Mouse (Mus musculus): Measurements from ENCODE around the gene Ncor1.
A peak's percentile ranks its signal among the peaks of the same experiment; 100 is the strongest.
"Not testable (repeated sequence)": the region's sequence is repeated elsewhere in the genome, so short reads cannot be mapped to it uniquely, and the experiment has no call there.

Gene Ncor1

DNA sequence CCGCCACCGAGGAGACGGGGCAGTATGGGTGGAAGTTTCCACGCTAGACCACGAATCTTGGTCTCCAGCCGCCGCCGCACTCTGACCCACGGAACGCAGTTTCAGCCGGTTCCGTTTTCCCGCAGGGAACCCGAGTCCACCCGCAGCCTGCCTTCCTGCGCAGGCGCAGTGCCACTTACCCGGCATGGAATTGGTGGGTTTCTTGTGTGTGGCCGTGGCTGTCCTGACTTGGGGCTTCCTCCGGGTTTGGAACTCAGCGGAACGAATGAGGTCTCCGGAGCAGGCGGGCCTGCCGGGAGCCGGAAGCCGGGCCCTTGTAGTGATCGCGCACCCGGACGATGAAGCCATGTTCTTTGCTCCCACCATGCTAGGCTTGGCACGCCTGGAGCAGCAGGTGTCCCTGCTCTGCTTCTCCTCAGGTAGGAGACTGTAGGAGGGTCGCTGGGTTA is at the start of gene Ncor1, which contains the start of gene Pigl:
Ncor1 (minus strand) TSS at position 266 of the 449 bp plus-strand sequence.
Pigl (plus strand) TSS at position 185 of the 449 bp plus-strand sequence.
- DNase-seq, result peak; percentile 88

DNA sequence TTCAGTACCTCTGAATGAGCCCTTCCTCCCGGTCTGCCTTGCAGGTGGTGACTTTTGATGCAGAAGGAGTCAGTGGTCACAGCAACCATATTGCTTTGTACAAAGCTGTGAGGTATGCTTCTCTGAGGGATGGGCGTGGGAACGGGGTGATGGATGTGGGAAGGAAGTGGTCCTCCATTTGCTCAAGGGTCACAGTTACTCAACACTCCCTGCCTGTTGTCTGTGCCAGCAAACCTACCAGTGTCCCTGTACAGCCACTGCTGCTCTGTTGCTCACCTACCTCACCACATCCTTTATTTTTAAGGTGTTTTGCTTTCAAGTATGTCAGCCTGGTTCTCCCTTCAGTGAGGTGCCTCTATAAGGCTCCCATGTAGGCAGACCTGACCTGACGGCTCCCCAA is 49.3 kb upstream of the Ncor1 start:
- DNase-seq, result no peak

DNA sequence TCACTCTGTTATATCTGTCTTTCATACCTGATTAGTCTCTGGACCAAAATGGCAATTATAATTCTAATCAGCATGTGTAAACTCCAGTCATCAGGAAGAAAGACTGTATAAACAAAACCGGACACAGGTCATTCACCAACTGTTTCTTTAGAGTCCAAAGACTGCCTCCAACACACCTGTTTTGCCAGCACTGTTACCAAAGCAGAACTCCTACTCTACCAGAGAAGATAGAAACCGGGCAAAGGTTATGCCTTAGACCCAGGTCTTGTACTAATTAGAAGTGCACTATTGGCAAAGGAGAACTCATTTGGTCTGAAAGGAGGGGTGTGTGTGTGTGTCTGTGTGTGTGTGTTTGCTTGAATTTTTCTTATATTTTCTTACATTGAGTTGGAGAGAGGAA is 42.2 kb upstream of the Ncor1 start:
- no peak for DNase-seq

DNA sequence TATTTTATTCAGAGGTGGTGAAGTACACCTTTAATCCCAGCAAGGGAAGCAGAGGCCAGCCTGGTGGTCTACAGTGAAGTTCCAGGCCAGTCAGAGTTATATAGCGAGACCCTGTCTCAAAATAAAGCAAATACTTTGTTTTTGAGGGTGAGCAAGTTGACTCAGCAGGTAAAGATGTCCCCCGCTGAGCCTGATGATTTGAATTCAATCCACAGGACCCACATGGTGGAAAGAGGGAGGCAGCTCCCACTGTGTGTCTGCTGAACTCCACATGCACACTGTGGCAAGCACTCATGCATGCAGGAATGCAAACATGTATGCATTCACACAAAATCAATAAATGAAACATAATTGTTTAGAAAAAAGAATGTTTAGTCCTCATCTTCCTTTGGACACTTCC is 40.5 kb upstream of the Ncor1 start:
- DNase-seq, result no peak

DNA sequence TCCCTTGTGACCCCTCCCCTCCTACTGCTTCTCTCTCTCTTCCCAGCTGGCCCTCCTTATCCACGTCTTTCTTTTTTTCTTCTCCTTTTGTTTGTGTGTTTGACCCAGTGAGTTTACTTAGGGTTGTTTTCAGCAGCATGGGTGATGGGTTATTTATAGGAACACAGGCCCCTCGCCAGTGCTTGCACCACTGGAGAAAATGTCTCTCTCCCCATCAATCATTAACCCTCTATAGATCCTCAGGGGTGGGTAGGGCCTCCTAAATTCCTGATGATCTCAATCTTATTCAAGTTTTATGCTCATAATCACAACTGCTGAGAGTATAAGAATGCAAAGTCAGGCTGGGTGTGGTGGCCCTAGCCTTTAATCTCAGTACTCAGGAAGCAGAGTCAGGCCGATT is 38.8 kb upstream of the Ncor1 start:
- DNase-seq, result no peak

DNA sequence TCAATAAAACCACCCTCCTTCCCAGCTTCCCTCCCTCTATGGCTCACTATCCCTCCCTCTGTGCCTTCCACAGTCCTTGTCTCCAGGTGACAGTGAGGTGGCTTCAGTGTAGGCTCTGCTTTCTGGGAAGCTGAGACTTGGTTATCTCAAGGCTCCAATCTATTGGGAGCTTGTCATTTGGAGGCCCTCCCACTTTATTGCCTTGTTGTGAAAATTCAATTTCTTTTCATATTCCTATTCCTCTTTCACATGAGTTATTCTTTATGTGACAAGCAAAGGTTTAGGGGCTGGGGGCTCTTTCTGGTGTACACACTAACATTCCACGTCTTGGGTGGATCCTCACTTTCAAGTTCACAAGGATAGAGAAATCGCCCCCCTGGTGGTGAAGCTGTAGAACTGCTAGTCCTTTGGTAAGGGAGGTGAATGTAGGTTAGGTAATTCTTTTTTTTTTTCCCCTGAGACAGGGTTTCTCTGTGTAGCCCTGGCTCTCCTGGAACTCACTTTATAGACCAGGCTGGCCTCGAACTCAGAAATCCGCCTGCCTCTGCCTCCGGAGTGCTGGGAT is 37.9 kb upstream of the Ncor1 start:
- peak; percentile 20 for DNase-seq

DNA sequence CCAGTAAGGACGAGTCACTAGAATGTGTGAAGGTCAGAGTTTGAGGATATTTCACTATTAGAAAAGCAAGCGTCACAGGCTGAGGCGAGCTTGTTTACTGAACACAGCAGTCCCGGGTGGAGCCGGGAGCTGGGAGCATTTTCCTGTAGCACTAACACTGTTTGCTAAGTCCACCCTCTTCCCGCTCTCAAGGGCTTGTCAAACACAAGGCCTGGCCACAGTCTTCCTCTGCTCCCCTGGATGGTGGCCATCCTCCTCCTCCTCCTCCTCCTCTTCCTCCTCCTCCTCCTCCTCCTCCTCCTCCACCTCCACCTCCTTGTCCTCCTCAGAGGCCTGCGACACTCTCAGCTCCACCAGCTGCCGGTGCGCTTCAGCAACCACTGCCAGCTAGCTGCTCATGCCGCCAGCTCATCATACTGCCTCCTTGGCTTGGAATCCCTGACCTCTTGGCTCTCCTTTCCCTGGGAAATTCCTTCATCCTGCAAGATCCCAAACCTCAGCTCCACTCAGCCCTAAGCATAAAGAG is 37.0 kb upstream of the Ncor1 start:
- DNase-seq, result peak; percentile 58

DNA sequence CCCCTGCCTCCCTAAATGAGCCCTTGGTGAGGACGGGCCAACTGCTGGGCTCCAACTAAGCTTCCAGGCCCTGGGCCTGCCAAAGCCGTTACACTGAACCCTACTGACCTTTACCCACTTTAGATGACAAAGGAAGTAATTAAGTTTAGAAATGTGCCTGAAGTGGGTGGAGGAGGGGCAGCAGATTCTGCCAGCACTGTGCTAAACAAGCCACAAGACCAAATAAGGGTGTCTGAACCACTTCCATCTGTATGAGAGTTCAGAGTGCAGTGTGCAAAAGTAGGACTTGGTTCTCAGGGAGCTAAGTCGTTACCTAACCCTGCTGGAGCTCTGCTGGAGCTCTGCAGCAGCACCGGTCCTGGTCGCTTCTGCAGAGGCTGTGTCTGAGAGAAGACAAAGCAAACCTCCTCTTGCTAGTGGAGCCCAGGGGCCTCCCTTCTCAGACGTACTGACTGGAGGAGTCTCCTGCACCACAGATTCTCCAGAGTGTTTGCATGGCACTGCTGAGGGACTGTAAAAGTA is 36.5 kb upstream of the Ncor1 start:
- DNase-seq, result peak; percentile 82

DNA sequence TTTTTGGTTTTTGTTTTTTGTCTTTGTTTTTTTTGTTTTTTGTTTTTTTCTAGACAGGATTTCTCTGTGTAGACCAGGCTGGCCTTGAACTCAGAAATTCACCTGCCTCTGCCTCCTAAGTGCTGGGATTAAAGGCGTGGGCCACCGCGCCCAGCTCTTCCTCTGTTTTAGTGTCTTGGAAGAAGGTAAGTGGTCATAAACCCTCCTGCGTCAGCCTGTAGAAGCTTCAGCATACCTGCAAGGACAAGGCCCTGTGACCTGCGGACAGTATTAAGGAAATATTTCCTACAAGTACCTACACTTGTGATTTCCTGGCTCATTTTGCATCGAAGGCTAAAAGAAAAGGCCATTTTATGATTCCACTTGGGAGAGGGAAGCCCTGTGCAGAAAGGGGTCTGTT is 35.4 kb upstream of the Ncor1 start:
- DNase-seq, result no peak

DNA sequence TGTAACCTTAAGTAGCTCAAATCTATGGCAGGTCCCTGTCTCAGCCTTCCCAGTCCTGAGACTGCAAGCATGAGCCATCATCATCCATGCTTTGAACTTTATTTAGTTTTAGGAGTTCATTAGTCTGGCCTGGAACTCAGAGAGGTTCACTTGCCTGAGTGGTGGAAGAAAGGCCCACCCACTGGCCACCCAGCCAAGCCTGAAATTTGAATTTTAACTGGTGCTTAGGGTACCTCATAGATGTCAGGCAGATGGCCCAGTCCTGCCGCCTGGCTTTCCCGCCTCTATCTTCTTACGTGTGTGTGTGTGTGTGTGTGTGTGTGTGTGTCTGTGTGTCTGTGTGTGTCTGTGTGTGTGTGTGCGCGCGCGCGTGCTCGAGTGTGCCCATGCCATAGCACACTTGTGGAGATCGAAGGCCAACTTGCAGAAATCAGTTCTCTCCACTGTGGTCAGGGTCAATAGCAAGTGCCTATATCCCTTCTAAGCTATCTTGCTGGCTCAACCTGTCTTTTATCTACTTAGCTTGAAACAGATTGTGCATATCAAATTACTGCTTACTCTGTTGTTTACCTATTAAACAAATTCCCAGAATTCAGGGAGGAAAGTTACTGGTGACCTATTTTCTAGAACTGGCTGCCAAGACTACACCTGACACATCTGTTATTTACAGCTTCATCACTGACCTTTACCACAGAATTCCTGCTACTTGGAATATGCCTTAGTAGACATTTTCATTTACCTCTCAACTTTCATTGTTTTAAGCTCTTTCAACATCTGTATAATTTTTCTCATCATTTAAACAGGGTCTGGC is 29.4 kb upstream of the Ncor1 start:
- no peak for DNase-seq

DNA sequence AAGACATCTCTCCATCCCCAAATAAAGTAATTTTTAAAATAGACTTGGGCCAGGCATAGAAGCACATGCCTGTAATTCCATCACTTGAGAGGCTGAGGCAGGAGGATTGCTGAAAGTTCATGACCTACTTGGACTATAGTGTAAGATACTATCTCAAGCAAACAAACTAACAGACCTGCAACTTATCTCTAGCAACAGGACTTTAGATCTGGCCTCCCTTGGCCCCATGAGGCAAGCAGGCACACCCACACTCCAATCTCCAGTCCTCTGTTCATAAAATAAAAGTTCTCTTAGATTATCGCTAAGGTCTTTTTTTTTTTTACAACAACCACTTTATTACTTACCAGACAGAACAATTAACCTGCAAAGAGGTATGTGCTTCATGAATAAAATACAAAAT is 28.6 kb upstream of the Ncor1 start:
- no peak for DNase-seq

DNA sequence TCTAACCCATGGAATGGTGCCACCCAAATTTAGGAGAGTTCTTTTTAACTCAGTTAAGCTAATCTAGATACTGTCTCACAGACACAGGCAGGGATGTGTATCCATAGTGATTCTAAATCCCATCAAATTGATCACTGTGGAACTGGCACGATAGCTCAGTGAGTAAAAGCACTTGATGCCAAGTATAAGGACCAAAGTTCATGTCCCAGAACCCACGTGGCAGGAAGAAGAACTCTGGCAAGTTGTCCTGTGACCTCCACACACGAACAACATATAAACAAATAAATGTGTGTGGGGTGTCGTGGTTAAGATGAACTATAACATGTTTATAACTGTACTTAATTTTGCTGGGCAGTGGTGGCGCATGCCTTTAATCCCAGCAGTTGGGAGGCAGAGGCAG is 21.2 kb upstream of the Ncor1 start:
- peak; percentile 45 for DNase-seq

DNA sequence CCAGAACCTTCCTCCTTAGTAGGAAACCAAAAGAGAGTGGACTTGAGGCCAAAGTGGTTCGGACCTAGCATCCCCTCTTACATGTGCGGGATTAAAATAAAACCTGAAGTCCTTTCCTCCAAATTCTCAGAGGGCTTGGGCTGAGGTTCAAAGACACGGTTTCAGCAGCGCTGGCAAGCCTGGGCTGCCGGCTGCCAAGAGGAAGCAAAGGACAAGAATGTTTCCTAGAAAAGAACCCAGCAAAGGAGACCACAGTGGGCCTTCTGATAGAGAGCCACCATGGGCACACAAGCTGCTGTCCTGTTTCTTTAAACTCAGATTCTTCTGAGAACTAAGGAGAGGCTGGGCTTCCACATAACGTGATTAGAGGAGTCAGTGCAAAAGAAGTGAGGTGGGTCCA is 20.6 kb upstream of the Ncor1 start:
- peak; percentile 37 for DNase-seq

DNA sequence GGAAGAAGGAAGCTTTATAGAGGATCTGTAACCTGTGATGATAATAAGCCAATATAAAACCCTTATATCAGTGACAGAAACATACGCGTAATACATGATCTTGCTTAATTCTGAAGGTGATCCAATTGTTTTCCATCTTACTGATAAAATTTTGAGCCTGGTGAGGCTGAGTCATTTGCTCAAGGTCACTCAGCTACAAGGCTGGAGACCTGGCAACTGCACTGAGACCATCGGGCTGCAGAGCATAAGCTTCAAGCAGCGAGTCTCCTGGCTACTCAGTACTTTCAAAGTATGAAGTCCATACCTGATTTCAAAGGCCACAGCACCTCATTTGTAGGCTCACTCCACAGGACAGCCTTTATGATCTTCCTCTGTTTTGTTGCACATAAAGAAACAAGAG is 17.8 kb upstream of the Ncor1 start:
- no peak for DNase-seq

DNA sequence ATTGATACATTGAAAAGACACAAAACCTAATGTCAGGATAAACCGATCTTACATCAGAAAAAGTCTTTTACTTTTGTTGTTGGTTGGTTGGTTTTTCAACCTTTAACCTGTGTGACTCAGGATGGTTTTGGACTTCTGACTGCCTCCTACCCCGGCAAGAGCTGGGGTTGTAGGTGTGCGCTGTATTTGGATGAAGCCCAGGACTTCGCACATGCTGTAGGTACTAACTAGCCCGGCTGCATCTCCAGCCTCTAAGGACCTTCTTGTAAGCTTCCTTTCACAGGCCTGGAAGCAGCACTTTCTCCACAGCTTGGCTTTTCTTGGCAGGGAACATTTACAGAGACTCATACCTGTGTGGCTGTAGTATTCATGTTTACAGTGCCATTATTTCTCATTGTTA is 15.2 kb upstream of the Ncor1 start:
- no peak for DNase-seq

DNA sequence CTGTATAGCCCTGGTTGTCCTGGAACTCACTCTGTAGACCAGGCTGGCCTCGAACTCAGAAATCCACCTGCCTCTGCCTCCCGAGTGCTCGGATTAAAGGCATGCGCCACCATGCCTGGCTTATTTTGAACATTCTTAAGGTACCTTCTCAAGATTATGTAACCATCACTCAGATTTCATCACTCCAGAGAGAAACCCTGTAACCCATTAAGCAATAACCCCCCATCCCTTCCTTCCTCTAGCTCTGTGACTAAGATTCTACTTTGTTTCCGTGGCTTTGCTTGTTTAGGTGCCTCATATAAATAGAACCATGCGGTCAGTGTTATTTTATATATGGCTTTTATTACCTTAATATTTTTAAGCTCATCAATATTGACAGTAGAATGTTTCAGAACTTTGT is 12.1 kb upstream of the Ncor1 start:
- no peak for DNase-seq

DNA sequence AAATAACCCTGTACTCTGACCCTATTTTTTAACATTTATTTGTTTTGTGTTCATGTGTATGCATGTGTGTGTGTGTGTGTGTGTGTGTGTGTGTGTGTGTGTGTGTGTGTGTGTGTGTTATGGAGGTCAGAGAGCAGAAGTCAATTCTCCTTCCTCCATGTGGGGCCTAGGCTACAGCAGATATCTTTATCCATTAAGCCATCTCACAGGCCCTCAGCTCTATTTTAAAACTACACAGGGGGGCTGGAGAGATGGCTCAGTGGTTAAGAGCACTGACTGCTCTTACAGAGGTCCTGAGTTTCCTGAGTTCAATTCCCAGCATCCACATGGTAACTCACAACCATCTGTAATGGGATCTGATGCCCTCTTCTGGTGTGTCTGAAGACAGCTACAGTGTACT is 8.9 kb upstream of the Ncor1 start:
- DNase-seq, result not testable (repeated sequence)

DNA sequence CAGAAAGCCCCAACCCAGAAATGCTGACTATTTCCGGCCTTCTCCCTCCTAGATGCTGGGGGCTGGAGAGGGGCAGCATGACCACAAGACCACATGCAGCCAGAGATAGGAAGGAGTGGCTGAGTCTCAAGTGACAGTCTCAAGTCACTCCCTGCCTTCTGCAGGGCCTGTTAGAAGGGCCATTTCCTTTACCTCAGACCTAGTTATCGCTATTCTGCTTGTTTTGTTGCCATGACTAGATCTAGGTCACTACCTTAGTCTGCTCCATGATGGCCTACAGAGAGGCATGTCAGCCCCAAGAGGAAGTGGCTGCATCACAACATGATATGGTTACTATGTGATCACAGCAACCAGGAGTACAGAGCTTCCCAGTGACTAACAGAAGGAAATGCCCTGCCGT is 8.2 kb upstream of the Ncor1 start:
- DNase-seq, result no peak

DNA sequence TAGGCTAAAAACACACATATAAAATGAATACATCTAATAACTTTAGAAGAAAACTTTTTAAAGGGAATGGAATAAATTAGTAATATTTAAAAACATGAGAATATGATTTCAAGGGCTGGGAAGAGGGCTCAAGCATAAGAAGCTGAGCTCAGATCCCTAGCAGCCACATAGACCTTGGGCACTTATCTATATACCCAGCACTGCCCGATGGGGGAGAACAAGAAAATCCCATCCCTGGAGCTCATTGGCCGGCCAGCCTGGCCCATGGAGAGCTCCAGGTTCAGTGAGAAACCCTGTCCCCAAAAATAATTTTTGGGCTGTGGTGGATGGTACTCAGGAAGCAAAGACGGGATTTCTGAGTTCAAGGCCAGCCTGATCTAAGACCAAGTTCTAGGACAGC is 7.5 kb upstream of the Ncor1 start:
- DNase-seq, result no peak

DNA sequence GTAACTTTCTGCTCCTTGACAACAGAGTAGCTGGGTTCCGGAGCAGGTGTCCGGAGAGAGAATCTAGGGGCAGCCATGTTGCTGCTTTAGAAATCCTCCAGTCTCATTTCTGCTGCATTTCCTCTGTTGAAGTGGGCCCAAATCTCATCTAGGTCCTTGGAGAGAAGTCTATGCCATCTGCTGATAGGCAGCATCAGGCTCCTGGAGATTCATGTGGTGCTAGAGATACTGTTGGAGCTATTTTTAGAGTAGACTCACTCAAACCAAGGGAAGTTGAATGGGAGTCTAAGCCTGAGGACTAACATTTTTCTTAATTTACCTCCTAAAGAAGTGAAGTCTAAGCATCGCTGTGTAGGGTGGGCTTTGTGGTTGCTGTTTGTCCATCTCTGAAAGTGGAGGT is 6.4 kb upstream of the Ncor1 start:
- DNase-seq, result no peak

DNA sequence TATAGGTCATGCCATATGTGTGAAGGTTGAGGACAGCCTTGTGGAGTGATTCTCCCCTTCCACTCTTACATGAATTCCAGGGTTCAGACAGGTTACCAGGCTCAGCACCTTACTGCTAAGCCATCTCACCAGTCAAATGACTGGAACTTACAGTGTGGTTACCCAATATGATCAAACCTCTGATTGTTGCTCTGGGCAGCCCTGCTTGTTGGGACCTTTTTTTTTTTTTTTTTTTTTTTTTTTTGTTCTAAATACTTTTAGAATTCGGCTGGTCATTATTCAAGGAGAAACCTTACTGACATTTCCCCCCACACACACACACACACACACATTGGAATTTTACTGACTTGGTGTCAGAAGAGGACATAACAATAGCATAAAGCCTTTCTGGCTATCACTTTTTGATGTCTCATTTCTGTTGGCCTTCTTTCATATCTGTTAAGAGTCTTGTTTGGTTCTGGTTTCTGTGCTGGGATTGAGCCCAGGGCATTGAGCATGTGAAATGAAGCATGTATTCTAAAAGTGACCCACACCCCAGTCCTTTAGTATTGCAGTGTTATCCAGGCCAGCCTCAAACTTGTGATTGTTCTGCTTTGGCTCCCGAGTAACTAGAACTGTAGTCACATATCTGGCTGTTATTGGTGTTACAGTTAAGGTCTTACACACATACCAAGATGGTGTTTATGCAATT is 5.0 kb upstream of the Ncor1 start:
- DNase-seq, result no peak

DNA sequence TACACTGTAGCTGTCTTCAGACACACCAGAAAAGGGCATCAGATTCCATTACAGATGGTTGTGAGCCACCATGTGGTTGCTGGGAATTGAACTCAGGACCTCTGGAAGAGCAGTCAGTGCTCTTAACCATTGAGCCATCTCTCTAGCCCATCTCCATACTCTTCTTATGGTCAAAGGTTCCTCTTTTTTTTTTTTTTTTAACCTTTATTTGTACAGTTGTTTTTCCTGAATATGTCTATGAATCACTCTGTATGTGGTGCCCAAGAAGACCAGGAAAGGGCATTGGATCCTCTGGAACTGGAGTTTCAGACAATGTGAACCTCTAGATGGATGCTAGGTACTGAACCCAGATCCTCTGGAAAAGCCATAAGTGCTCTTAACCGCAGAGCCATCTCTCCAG is 4.2 kb upstream of the Ncor1 start:
- DNase-seq, result not testable (repeated sequence)

DNA sequence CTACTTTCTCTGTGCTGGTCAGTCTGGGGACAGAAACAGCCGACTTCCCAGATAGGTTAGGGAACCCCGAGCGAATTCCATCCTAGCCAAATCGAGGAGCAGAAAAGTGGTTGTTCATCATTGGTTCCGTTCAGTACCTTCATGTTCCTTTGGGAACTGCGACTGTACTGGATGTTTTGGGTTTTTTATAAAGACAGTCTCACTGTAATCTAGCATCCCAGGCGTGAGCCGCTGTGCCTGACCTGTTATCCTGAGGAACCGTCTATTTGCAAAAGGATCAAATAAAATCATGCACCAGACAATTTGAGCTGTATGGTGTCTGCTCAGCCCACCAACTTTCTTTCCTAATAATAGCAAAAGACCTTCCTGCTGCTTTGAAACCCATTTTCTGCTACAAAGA is 439 bp upstream of the Ncor1 start:
- DNase-seq, result no peak

DNA sequence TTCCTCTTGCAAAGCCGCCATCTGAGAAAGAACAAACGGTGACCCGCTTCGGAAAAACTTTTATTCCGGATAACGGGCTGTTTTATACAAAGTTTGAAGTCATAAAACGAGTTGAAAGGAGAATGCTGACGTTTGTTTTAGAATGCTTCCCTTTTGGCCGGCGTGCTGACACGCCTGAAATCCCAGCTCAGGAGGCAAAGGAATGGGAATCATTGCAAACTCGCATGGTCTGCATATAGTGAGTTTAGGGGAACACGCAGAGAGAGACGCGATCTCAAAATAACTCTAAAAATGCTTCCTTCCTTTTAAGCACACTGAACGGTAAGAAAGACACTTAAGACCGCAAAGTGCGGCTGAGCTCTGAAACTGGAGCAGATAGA is 460 bp downstream of the Ncor1 start:
- no peak for DNase-seq
